ENCODE assay signal across 22 mouse cellular contexts in genomic region chr11:60553091-60553490, GRCm38 (mm10). TPM values are rescaled to one million over a fixed set of nuclear protein-coding genes. Genes with fewer than 3 reads are reported as not detected.
DNase-seq lines count a peak whose midpoint lies in the region; ATAC-seq and TF ChIP-seq lines count a peak whose summit lies in the region.
"Had no signal": no experiment of that assay in that cellular context is flagged by ENCODE, and none has a peak within 500 bp of the region (broad histone marks: within the 10 kb centered on the region; RNA-seq: fewer than 3 reads in every experiment).

No protein-coding gene starts in this region.

- H3K27ac ChIP-seq in gastrocnemius, adult 2 months: peak overlapping the region; percentile 20; the same call in 1 of the 2 replicates
- H3K27ac ChIP-seq in midbrain, embryonic 11.5 days (ENCODE audit: low read depth, low read length): no peak overlapping the region
- H3K27ac ChIP-seq in midbrain, embryonic 14.5 days (replicated peaks; ENCODE audit: low read depth, low read length): no peak overlapping the region
- H3K27ac ChIP-seq: embryonic facial prominence, embryonic 10.5 days; embryonic facial prominence, embryonic 12.5 days; forebrain, embryonic 13.5 days; forebrain, embryonic 15.5 days had no signal

- no peak for TF ChIP-seq CTCF in gastrocnemius, adult 2 months (IDR thresholded peaks at IDR 0.05)

- no peak overlapping the region for H3K9ac ChIP-seq in midbrain, embryonic 11.5 days (ENCODE audit: low read length)
- H3K9ac ChIP-seq in midbrain, embryonic 14.5 days (replicated peaks; ENCODE audit: low read length): no peak overlapping the region
- H3K9ac ChIP-seq: embryonic facial prominence, embryonic 12.5 days; forebrain, embryonic 13.5 days; forebrain, embryonic 15.5 days; forebrain, postnatal 0 days had no signal

- H3K4me3 ChIP-seq in gastrocnemius, adult 2 months: no peak overlapping the region
- no peak overlapping the region for H3K4me3 ChIP-seq in midbrain, embryonic 11.5 days (ENCODE audit: low read depth, low read length)
- no peak overlapping the region for H3K4me3 ChIP-seq in midbrain, embryonic 14.5 days (replicated peaks; ENCODE audit: low read depth, low read length)
- H3K4me3 ChIP-seq: embryonic facial prominence, embryonic 10.5 days; embryonic facial prominence, embryonic 12.5 days; forebrain, embryonic 13.5 days; forebrain, embryonic 15.5 days had no signal

- no peaks in the 10 kb centered on the region for H3K4me1 ChIP-seq in midbrain, embryonic 11.5 days (ENCODE audit: control insufficient read depth, insufficient read depth, low read length)
- H3K4me1 ChIP-seq in midbrain, embryonic 14.5 days (ENCODE audit: control insufficient read depth, insufficient read depth, low read length): no peaks in the 10 kb centered on the region
- H3K4me1 ChIP-seq: embryonic facial prominence, embryonic 10.5 days; embryonic facial prominence, embryonic 12.5 days; forebrain, embryonic 13.5 days; forebrain, embryonic 15.5 days had no signal

- DNase-seq in gastrocnemius, adult 2 months: no peak
- DNase-seq in gastrocnemius, adult 18-20 months (ENCODE audit: low spot score): no peak
- peak; percentile 69 for DNase-seq in midbrain, embryonic 11.5 days (ENCODE audit: low spot score, missing footprints)
- DNase-seq in midbrain, embryonic 14.5 days: no peak
- DNase-seq: adrenal gland, adult 2 months; adrenal gland, postnatal 10 days; adrenal gland, postnatal 25 days; B cell, adult 2 months; cerebellum, adult 11 months; cerebellum, adult 18-20 months; cerebellum, adult 8-10 months; cerebellum, adult 9-11 months; cerebellum, postnatal 14 days; forebrain, postnatal 0 days had no signal

- H3K4me2 ChIP-seq in midbrain, embryonic 11.5 days: no peak overlapping the region
- H3K4me2 ChIP-seq in midbrain, embryonic 14.5 days (ENCODE audit: low read length): no peak overlapping the region
- H3K4me2 ChIP-seq: embryonic facial prominence, embryonic 12.5 days; forebrain, embryonic 13.5 days; forebrain, embryonic 15.5 days had no signal

- no peak for ATAC-seq in midbrain, embryonic 11.5 days (ENCODE audit: low FRiP score)
- ATAC-seq in midbrain, embryonic 14.5 days (ENCODE audit: low FRiP score, low TSS enrichment): no peak
- no peak for ATAC-seq in megakaryocyte, adult 5-6 weeks (ENCODE audit: poor library complexity, severe bottlenecking)
- ATAC-seq: CD4-positive, CD25-positive, alpha-beta regulatory T cell, adult 4 months; forebrain, embryonic 13.5 days; forebrain, embryonic 15.5 days; forebrain, postnatal 0 days had no signal

- no peaks in the 10 kb centered on the region for H3K9me3 ChIP-seq in midbrain, embryonic 11.5 days (ENCODE audit: control insufficient read depth, low read length)
- no peaks in the 10 kb centered on the region for H3K9me3 ChIP-seq in midbrain, embryonic 14.5 days (ENCODE audit: control insufficient read depth, low read length)
- H3K9me3 ChIP-seq: embryonic facial prominence, embryonic 10.5 days; embryonic facial prominence, embryonic 12.5 days; forebrain, embryonic 13.5 days; forebrain, embryonic 15.5 days; G1E had no signal

- peaks cover 36% of the 10 kb centered on the region for H3K36me3 ChIP-seq in midbrain, embryonic 11.5 days (ENCODE audit: control insufficient read depth, insufficient read depth, low read length)
- H3K36me3 ChIP-seq in midbrain, embryonic 14.5 days (ENCODE audit: control insufficient read depth, insufficient read depth, low read length): peaks cover 82% of the 10 kb centered on the region

- no peaks in the 10 kb centered on the region for H3K27me3 ChIP-seq in midbrain, embryonic 11.5 days (ENCODE audit: control insufficient read depth, insufficient read depth, low read length)
- H3K27me3 ChIP-seq in midbrain, embryonic 14.5 days (ENCODE audit: control insufficient read depth, insufficient read depth, low read length): no peaks in the 10 kb centered on the region
- H3K27me3 ChIP-seq: CH12.LX; embryonic facial prominence, embryonic 12.5 days; forebrain, embryonic 13.5 days; forebrain, embryonic 15.5 days had no signal

- intact Hi-C loops in gastrocnemius, adult 2 months (cut with DNase I): no loop called here

RNA-seq across cellular contexts. Expression of gene Alkbh5, which starts 16.9 kb away (rescaled TPM):
- total RNA-seq in gastrocnemius, adult 2 months (2021): 100 to 1,000 TPM; 115 to 122 TPM
- total RNA-seq in gastrocnemius, adult 18-20 months (2021): 100 to 1,000 TPM; 125 to 130 TPM
- 33.9 and 35.4 TPM in 2 replicates for polyA plus RNA-seq in midbrain, embryonic 11.5 days (2014; fragmentation: Nextera tagmentation; extraction: Ambion mirVana)
- 21.4 and 24.0 TPM in 2 replicates for polyA plus RNA-seq in midbrain, embryonic 14.5 days (2014; fragmentation: Nextera tagmentation; extraction: Ambion mirVana)
- 23.5 and 24.1 TPM in 2 replicates for total RNA-seq in megakaryocyte, adult 5-6 weeks (2015)
- 21.6 and 26.5 TPM in 2 replicates for total RNA-seq in megakaryocyte, adult 5-6 weeks (2017)

Comparison
In these comparisons a context has a peak if more than half of its experiments do, and no peak if none do; other contexts are left out.
1. RNA of gene Alkbh5, which starts 16.9 kb away (total RNA-seq): 125 to 130 TPM in gastrocnemius, adult 18-20 months and 115 to 122 TPM in gastrocnemius, adult 2 months; 21.6 to 26.5 TPM in megakaryocyte, adult 5-6 weeks; every median in the first group is over 4 times any median in the second.